Mouse (Mus musculus) telencephalon, adult 2 months (tissue): ENCODE data around the gene Cd4.
A peak's percentile ranks its signal among the peaks of the same experiment; 100 is the strongest.

Source experiments
- DNase-seq: peaks from one replicate; pipeline ENCODE4 v3.0.0-alpha.2; 2011; ENCODE audit warnings: low read depth, low spot score

The Cd4 gene

GRCm38 (mm10) chr6:124885956-124886381, 2.1 kb downstream of the Cd4 start:
- no peak for DNase-seq

GRCm38 (mm10) chr6:124884714-124885500, 3.1 kb downstream of the Cd4 start:
- no peak for DNase-seq

- DNase-seq, result no peak
Observed at GRCm38 (mm10) chr6:124883351-124883750, 4.7 kb downstream of the Cd4 start.

- no peak for DNase-seq
Observed at GRCm38 (mm10) chr6:124881821-124882220, 6.2 kb downstream of the Cd4 start.

- DNase-seq, result no peak
Observed at GRCm38 (mm10) chr6:124879390-124879789, 8.6 kb downstream of the Cd4 start.

- no peak for DNase-seq
Observed at GRCm38 (mm10) chr6:124874348-124874747, 13.7 kb downstream of the Cd4 start.

- DNase-seq, result no peak
Observed at GRCm38 (mm10) chr6:124866560-124866959, 21.5 kb downstream of the Cd4 start.

- DNase-seq, result no peak
Observed at GRCm38 (mm10) chr6:124865766-124866362, 22.2 kb downstream of the Cd4 start.

GRCm38 (mm10) chr6:124863658-124864298, 24.2 kb downstream of the Cd4 start, which contains the start of gene Gpr162:
Gpr162 (minus strand) TSS chr6:124863983.
- DNase-seq, result peak; percentile 80

GRCm38 (mm10) chr6:124863125-124863657, 24.8 kb downstream of the Cd4 start:
- no peak for DNase-seq

GRCm38 (mm10) chr6:124862406-124863124, 25.5 kb downstream of the Cd4 start:
- peak; percentile 68 for DNase-seq

GRCm38 (mm10) chr6:124861802-124862201, 26.2 kb downstream of the Cd4 start:
- no peak for DNase-seq

- no peak for DNase-seq
Observed at GRCm38 (mm10) chr6:124861266-124861665, 26.8 kb downstream of the Cd4 start.

GRCm38 (mm10) chr6:124860511-124860910, 27.5 kb downstream of the Cd4 start:
- no peak for DNase-seq

GRCm38 (mm10) chr6:124859725-124860124, 28.3 kb downstream of the Cd4 start:
- DNase-seq, result peak; percentile 64

GRCm38 (mm10) chr6:124858561-124859318, 29.3 kb downstream of the Cd4 start:
- no peak for DNase-seq

GRCm38 (mm10) chr6:124857840-124858530, 30.0 kb downstream of the Cd4 start:
- no peak for DNase-seq

- DNase-seq, result peak; percentile 64
Observed at GRCm38 (mm10) chr6:124856916-124857839, 30.8 kb downstream of the Cd4 start, which contains the start of gene P3h3. P3h3 (minus strand) TSS chr6:124857752.

- DNase-seq, result peak; percentile 60
Observed at GRCm38 (mm10) chr6:124856321-124856720, 31.7 kb downstream of the Cd4 start.
